Mouse (Mus musculus): Measurements from ENCODE around the gene Eif4g3. TPM values are rescaled to one million over a fixed set of nuclear protein-coding genes. Genes with fewer than 3 reads are reported as not detected.
"Not testable (repeated sequence)": the region's sequence is repeated elsewhere in the genome, so short reads cannot be mapped to it uniquely, and the experiment has no call there.

The Eif4g3 gene
- total RNA-seq, 2 experiments from 2014 or later = 100 to 108 TPM

GRCm38 (mm10) chr4:138023403-138024100 is 30.7 kb downstream of the Eif4g3 start:
- DNase-seq = no peak

GRCm38 (mm10) chr4:138029168-138029567 is 36.3 kb downstream of the Eif4g3 start:
- no peak for DNase-seq

GRCm38 (mm10) chr4:138031828-138032227 is 39.0 kb downstream of the Eif4g3 start:
- DNase-seq = no peak

DNA sequence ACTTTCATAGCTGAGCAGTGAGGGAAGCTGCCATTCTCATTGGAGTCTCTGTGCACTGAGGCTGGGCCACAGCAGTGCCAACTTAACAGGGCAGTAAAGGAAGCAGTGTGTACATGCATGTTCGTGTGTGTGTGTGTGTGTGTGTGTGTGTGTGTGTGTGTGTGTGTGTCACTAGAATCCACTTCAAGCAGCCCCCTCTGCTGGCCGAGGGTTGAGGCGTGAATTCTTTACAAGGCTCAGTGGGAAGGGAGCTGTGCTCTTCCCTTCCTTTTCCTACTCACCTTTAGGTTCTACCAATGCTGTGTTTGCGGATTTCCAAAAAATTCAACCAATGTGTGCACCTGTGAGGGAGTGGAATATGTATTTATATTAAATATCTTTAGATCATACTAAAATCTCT is 41.0 kb downstream of the Eif4g3 start:
- DNase-seq = no peak

GRCm38 (mm10) chr4:138035435-138036120 is 42.8 kb downstream of the Eif4g3 start:
- no peak for DNase-seq

DNA sequence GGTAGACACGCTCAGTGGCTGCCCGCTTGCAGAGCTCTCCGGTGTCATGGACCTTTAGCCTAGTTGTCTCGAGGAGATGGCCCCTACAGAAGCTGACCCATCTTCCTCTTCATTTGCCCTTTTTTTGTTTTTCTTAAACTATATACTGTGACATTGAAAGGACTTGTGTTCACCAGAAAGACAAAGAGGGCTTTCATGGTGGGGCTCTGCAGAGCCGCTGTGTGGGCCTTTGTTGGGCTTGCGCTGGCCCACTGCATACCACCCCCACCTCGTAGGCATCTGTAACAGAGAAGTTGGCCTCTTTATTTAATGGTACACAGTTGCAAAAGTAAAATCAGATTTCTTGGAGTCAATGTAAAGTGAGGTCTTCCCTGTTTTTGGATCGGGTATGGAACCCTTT is 44.3 kb downstream of the Eif4g3 start:
- no peak for DNase-seq

DNA sequence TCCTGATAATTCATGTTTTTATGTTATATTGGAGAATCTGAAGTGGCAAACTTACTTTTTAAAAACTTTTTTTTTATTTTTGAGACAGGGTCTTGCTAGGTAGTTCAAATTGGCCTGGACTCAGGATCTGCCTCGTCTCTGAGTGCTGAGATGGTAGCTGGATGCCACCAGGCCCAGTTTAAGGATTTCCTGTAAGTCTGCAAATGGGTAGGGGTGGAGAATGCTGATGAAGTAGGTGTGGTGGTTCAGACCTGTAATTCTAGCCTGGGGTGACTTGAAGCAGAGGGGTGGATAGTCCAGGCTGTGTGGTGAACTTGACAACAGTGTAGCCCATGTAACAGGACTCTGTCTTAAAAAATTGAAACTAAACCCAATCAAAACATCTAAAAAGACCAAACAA is 45.1 kb downstream of the Eif4g3 start:
- DNase-seq = no peak

DNA sequence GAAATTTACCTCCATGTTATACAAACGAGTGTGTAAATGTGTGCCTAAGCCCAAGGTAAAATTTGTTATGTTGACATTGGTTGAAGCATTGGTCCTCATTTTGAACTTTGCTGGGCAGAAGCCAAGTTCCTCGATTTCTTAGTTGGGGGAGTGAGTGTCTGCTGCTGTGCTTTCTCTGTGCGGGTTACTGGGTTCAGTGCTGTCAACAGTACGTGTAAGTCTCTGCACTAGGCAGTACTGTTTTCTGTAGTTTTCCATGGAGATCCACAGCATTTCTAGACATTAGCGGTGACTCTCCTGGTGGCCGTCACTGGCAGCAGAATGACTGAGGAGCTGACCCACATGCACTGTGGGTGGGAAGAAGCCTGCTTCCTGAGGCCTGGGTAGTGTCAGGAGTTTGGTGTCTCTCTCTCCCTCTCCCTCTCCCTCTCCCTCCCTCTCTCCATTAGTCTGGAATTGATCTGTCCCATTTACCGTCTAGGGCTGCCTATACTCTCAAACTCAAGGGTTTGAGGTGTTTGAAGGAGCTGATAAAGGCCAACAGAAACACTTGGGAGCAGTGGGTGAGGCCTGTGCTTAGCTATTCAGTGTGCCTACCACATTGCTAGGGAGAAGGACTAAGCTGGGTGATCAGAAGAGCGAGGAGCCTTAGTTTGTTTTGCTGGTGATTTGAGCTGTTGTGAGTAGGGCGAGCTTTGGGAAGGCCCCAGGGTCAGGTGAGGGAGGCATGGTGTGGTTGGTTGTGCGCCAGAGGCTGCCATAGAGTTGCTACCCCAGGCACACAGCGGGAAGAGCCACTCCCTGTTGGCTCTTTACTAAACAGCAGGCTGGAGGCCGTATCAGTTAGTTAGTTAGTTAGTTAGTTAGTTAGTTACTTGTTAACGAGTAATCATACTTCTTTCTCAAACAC is 45.8 kb downstream of the Eif4g3 start:
- DNase-seq = no peak

DNA sequence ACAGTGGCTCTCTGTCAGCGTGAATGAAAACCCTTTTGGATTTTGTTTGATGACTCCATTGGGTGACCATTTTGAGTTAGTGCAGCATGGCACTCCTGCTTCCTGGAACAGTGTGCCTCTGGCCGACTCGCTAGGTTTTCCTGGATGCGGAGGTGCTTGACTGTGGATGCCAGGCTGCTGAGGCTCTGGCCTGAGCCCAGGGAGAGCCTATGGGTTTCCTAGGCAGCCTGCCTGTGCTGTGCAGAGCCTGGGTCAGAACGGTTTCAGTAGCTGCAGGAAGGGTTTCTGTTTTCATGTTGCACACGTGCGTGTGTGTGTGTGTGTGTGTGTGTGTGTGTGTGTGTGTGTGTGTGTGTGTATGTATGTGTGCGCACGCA is 46.4 kb downstream of the Eif4g3 start:
- DNase-seq = no peak

DNA sequence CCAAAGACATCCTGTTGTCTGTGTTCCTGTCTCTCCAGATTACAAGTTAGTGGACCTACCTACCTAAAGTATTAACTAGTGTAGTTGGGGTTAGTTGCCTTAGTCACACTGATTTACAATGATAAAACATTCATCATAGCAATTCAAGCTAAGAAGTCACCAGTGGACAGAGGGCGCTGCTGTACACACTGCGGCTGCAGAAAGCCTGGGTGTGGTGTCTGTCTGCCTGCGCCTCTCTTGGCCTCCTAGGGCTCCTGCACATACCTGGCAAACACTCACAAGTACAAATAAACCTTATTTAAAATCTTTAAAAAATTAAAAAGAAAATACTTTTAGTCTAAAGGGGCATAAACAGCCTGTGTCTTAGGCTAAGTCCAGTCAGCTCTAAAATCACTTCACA is 47.8 kb downstream of the Eif4g3 start:
- DNase-seq = no peak

DNA sequence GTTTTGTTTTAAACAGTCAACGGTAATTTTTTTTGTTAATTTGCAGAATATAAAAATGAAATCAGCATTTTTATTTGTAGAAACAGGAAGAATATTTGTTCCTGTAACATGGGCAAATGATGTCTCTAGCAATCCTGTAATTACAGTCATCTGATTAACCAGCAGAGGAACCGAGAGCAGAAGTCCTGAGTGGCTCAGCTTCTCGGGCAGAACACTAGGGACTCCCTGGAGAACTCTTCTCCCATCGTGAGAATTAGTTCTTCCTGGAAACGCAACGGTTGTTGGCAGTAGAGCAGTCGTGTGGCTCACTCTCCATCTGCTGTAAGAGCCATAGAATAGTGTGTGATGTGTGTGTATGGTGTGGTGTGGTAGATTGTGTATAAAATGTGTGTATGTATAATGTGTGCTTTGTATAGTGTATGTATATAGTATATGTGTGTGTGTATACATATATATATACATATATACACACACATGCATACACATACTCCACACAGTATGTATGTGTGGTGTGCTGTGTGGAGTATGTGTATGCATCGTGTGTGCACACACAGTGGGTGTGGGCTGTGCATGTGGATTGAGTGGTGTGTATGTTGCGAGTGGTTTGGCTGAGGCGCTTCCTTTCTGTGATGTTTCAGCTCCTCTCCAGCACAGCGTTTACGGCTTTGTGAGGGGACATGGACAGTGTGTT is 48.9 kb downstream of the Eif4g3 start:
- no peak for DNase-seq

- no peak for DNase-seq
These were observed 49.4 kb downstream of the Eif4g3 start for GRCm38 (mm10) chr4:138042257-138042589.

GRCm38 (mm10) chr4:138042625-138043024 is 49.8 kb downstream of the Eif4g3 start:
- no peak for DNase-seq

- no peak for DNase-seq
These were observed 52.1 kb downstream of the Eif4g3 start for GRCm38 (mm10) chr4:138044841-138045500.

GRCm38 (mm10) chr4:138045809-138046208 is 53.0 kb downstream of the Eif4g3 start:
- no peak for DNase-seq

- DNase-seq = no peak
These were observed 53.5 kb downstream of the Eif4g3 start for GRCm38 (mm10) chr4:138046371-138046770.

- DNase-seq = no peak
These were observed 56.7 kb downstream of the Eif4g3 start for GRCm38 (mm10) chr4:138049547-138049946.

DNA sequence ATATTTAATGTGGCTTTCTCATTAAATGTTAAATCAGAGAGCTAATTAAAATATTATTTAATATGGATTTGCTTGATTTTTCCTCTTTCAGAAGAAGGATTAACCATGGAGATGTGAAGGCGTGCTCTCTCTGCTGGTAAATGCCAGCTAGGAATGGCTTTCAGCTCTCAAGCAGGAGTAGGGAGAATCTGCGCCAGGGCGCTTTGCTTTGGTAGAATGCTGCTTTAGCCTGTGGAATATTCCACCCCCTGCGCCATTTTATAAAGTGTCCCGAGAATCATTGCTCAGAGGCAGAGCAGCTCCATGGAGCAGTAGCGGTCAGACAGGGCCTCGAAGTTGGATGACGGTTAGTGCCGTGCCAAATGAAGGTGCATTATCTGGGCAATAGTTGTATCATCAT is 58.7 kb downstream of the Eif4g3 start:
- no peak for DNase-seq

GRCm38 (mm10) chr4:138056658-138057057 is 63.8 kb downstream of the Eif4g3 start:
- no peak for DNase-seq

GRCm38 (mm10) chr4:138057196-138057754 is 64.5 kb downstream of the Eif4g3 start:
- not testable (repeated sequence) for DNase-seq

GRCm38 (mm10) chr4:138061161-138061560 is 68.3 kb downstream of the Eif4g3 start:
- no peak for DNase-seq

Data from gastrocnemius, postnatal 10 days (tissue).